Mouse (Mus musculus): ENCODE measurements around the gene Zfp981. TPM values are rescaled to one million over a fixed set of nuclear protein-coding genes. Genes with fewer than 3 reads are reported as not detected.
"Not testable (repeated sequence)": the region's sequence is repeated elsewhere in the genome, so short reads cannot be mapped to it uniquely, and the experiment has no call there.

The Zfp981 gene
- 0.02 TPM in 1 of 2 replicates, not detected in the other for polyA plus RNA-seq (2015; fragmentation: Nextera tagmentation; extraction: Ambion mirVana)

- not testable (repeated sequence) for H3K4me3 ChIP-seq (ENCODE audit: low read depth, low read length); H3K4me1 ChIP-seq (ENCODE audit: control insufficient read depth, low read depth, low read length); H3K4me2 ChIP-seq (ENCODE audit: low read depth, low read length); ATAC-seq (ENCODE audit: low read depth); H3K9me3 ChIP-seq (replicated peaks; ENCODE audit: control insufficient read depth, low read length); H3K27me3 ChIP-seq (ENCODE audit: control insufficient read depth, insufficient read depth, low read depth, low read length); H3K9ac ChIP-seq (ENCODE audit: low read depth, low read length); H3K36me3 ChIP-seq (ENCODE audit: control insufficient read depth, insufficient read depth); H3K27ac ChIP-seq (ENCODE audit: low read length)
- 62% methylated on average over 4 of the region's 4 CpGs for WGBS (ENCODE audit: insufficient replicate concordance)
Observed at GRCm38 (mm10) chr4:146501727-146502126, at the start of gene Zfp981. TSS of gene Zfp981 (plus strand) at chr4:146502027.

GRCm38 (mm10) chr4:146452576-146452975, 49.3 kb upstream of the Zfp981 start:
- H3K9ac ChIP-seq (ENCODE audit: low read depth, low read length); H3K4me2 ChIP-seq (ENCODE audit: low read depth, low read length); H3K27ac ChIP-seq (ENCODE audit: low read length); H3K27me3 ChIP-seq (ENCODE audit: control insufficient read depth, insufficient read depth, low read depth, low read length); H3K4me3 ChIP-seq (ENCODE audit: low read depth, low read length); H3K36me3 ChIP-seq (ENCODE audit: control insufficient read depth, insufficient read depth); H3K4me1 ChIP-seq (ENCODE audit: control insufficient read depth, low read depth, low read length); ATAC-seq (ENCODE audit: low read depth): not testable (repeated sequence)
- peaks cover 12% of the 10 kb centered on the region; the same call in 1 of the 2 replicates for H3K9me3 ChIP-seq (replicated peaks; ENCODE audit: control insufficient read depth, low read length)
- WGBS (ENCODE audit: insufficient replicate concordance) = 58% methylated on average over 2 of the region's 2 CpGs

GRCm38 (mm10) chr4:146454170-146454569, 47.7 kb upstream of the Zfp981 start:
- not testable (repeated sequence) for H3K36me3 ChIP-seq (ENCODE audit: control insufficient read depth, insufficient read depth); ATAC-seq (ENCODE audit: low read depth); H3K4me1 ChIP-seq (ENCODE audit: control insufficient read depth, low read depth, low read length); H3K4me2 ChIP-seq (ENCODE audit: low read depth, low read length); H3K27ac ChIP-seq (ENCODE audit: low read length); H3K27me3 ChIP-seq (ENCODE audit: control insufficient read depth, insufficient read depth, low read depth, low read length); H3K9ac ChIP-seq (ENCODE audit: low read depth, low read length); H3K4me3 ChIP-seq (ENCODE audit: low read depth, low read length)
- peaks cover 12% of the 10 kb centered on the region; the same call in 1 of the 2 replicates for H3K9me3 ChIP-seq (replicated peaks; ENCODE audit: control insufficient read depth, low read length)
- 42% methylated on average over 1 of the region's 1 CpGs for WGBS (ENCODE audit: insufficient replicate concordance)

- H3K4me2 ChIP-seq (ENCODE audit: low read depth, low read length) = no peak overlapping the region
- no peaks in the 10 kb centered on the region for H3K36me3 ChIP-seq (ENCODE audit: control insufficient read depth, insufficient read depth)
- H3K4me3 ChIP-seq (ENCODE audit: low read depth, low read length) = no peak overlapping the region
- H3K27ac ChIP-seq (ENCODE audit: low read length) = no peak overlapping the region
- 29% methylated on average over 2 of the region's 2 CpGs for WGBS (ENCODE audit: insufficient replicate concordance)
- no peaks in the 10 kb centered on the region for H3K27me3 ChIP-seq (ENCODE audit: control insufficient read depth, insufficient read depth, low read depth, low read length)
- H3K9me3 ChIP-seq (replicated peaks; ENCODE audit: control insufficient read depth, low read length) = peaks cover 12% of the 10 kb centered on the region; the same call in 1 of the 2 replicates
- ATAC-seq (ENCODE audit: low read depth) = peak; percentile 9; the same call in 1 of the 2 replicates
- no peaks in the 10 kb centered on the region for H3K4me1 ChIP-seq (ENCODE audit: control insufficient read depth, low read depth, low read length)
- H3K9ac ChIP-seq (ENCODE audit: low read depth, low read length) = no peak overlapping the region
Observed at GRCm38 (mm10) chr4:146454896-146455295, 46.9 kb upstream of the Zfp981 start.

GRCm38 (mm10) chr4:146455321-146455721, 46.5 kb upstream of the Zfp981 start:
- H3K4me1 ChIP-seq (ENCODE audit: control insufficient read depth, low read depth, low read length) = no peaks in the 10 kb centered on the region
- H3K9ac ChIP-seq (ENCODE audit: low read depth, low read length) = no peak overlapping the region
- H3K27ac ChIP-seq (ENCODE audit: low read length) = no peak overlapping the region
- peaks cover 12% of the 10 kb centered on the region; the same call in 1 of the 2 replicates for H3K9me3 ChIP-seq (replicated peaks; ENCODE audit: control insufficient read depth, low read length)
- WGBS (ENCODE audit: insufficient replicate concordance) = 79% methylated on average over 7 of the region's 7 CpGs
- H3K36me3 ChIP-seq (ENCODE audit: control insufficient read depth, insufficient read depth) = no peaks in the 10 kb centered on the region
- no peaks in the 10 kb centered on the region for H3K27me3 ChIP-seq (ENCODE audit: control insufficient read depth, insufficient read depth, low read depth, low read length)
- no peak overlapping the region for H3K4me2 ChIP-seq (ENCODE audit: low read depth, low read length)
- peak; percentile 33 for ATAC-seq (ENCODE audit: low read depth)
- H3K4me3 ChIP-seq (ENCODE audit: low read depth, low read length) = no peak overlapping the region

GRCm38 (mm10) chr4:146456061-146456726, 45.6 kb upstream of the Zfp981 start:
- H3K9ac ChIP-seq (ENCODE audit: low read depth, low read length) = no peak overlapping the region
- H3K4me3 ChIP-seq (ENCODE audit: low read depth, low read length) = no peak overlapping the region
- no peak overlapping the region for H3K27ac ChIP-seq (ENCODE audit: low read length)
- no peak for ATAC-seq (ENCODE audit: low read depth)
- H3K4me1 ChIP-seq (ENCODE audit: control insufficient read depth, low read depth, low read length) = no peaks in the 10 kb centered on the region
- WGBS (ENCODE audit: insufficient replicate concordance) = 56% methylated on average over 4 of the region's 4 CpGs
- H3K9me3 ChIP-seq (replicated peaks; ENCODE audit: control insufficient read depth, low read length) = peaks cover 12% of the 10 kb centered on the region; the same call in 1 of the 2 replicates
- H3K27me3 ChIP-seq (ENCODE audit: control insufficient read depth, insufficient read depth, low read depth, low read length) = no peaks in the 10 kb centered on the region
- no peak overlapping the region for H3K4me2 ChIP-seq (ENCODE audit: low read depth, low read length)
- H3K36me3 ChIP-seq (ENCODE audit: control insufficient read depth, insufficient read depth) = no peaks in the 10 kb centered on the region

GRCm38 (mm10) chr4:146457126-146457525, 44.7 kb upstream of the Zfp981 start:
- no peaks in the 10 kb centered on the region for H3K27me3 ChIP-seq (ENCODE audit: control insufficient read depth, insufficient read depth, low read depth, low read length)
- H3K9me3 ChIP-seq (replicated peaks; ENCODE audit: control insufficient read depth, low read length) = peaks cover 12% of the 10 kb centered on the region; the same call in 1 of the 2 replicates
- no peaks in the 10 kb centered on the region for H3K4me1 ChIP-seq (ENCODE audit: control insufficient read depth, low read depth, low read length)
- 39% methylated on average over 2 of the region's 2 CpGs for WGBS (ENCODE audit: insufficient replicate concordance)
- no peak overlapping the region for H3K4me3 ChIP-seq (ENCODE audit: low read depth, low read length)
- no peak overlapping the region for H3K4me2 ChIP-seq (ENCODE audit: low read depth, low read length)
- no peak overlapping the region for H3K27ac ChIP-seq (ENCODE audit: low read length)
- H3K9ac ChIP-seq (ENCODE audit: low read depth, low read length) = no peak overlapping the region
- no peaks in the 10 kb centered on the region for H3K36me3 ChIP-seq (ENCODE audit: control insufficient read depth, insufficient read depth)
- ATAC-seq (ENCODE audit: low read depth) = no peak

- H3K27me3 ChIP-seq (ENCODE audit: control insufficient read depth, insufficient read depth, low read depth, low read length) = no peaks in the 10 kb centered on the region
- peak; percentile 12; the same call in 1 of the 2 replicates for ATAC-seq (ENCODE audit: low read depth)
- 46% methylated on average over 1 of the region's 1 CpGs for WGBS (ENCODE audit: insufficient replicate concordance)
- H3K4me3 ChIP-seq (ENCODE audit: low read depth, low read length) = no peak overlapping the region
- no peak overlapping the region for H3K4me2 ChIP-seq (ENCODE audit: low read depth, low read length)
- H3K27ac ChIP-seq (ENCODE audit: low read length) = no peak overlapping the region
- H3K9me3 ChIP-seq (replicated peaks; ENCODE audit: control insufficient read depth, low read length) = peaks cover 12% of the 10 kb centered on the region; the same call in 1 of the 2 replicates
- no peaks in the 10 kb centered on the region for H3K4me1 ChIP-seq (ENCODE audit: control insufficient read depth, low read depth, low read length)
- H3K9ac ChIP-seq (ENCODE audit: low read depth, low read length) = no peak overlapping the region
- no peaks in the 10 kb centered on the region for H3K36me3 ChIP-seq (ENCODE audit: control insufficient read depth, insufficient read depth)
Observed at GRCm38 (mm10) chr4:146457720-146458119, 44.1 kb upstream of the Zfp981 start.

GRCm38 (mm10) chr4:146459822-146460221, 42.0 kb upstream of the Zfp981 start:
- H3K4me3 ChIP-seq (ENCODE audit: low read depth, low read length) = not testable (repeated sequence)

More at GRCm38 (mm10) chr4:146459822-146460221, 42.0 kb upstream of the Zfp981 start:
- H3K4me2 ChIP-seq (ENCODE audit: low read depth, low read length); ATAC-seq (ENCODE audit: low read depth); H3K9ac ChIP-seq (ENCODE audit: low read depth, low read length); H3K4me1 ChIP-seq (ENCODE audit: control insufficient read depth, low read depth, low read length); H3K36me3 ChIP-seq (ENCODE audit: control insufficient read depth, insufficient read depth); H3K27me3 ChIP-seq (ENCODE audit: control insufficient read depth, insufficient read depth, low read depth, low read length); H3K27ac ChIP-seq (ENCODE audit: low read length): not testable (repeated sequence)
- 60% methylated on average over 5 of the region's 5 CpGs for WGBS (ENCODE audit: insufficient replicate concordance)
- H3K9me3 ChIP-seq (replicated peaks; ENCODE audit: control insufficient read depth, low read length) = peaks cover 12% of the 10 kb centered on the region; the same call in 1 of the 2 replicates
